Mouse (Mus musculus): ENCODE measurements around the gene Dlg2.
A peak's percentile ranks its signal among the peaks of the same experiment; 100 is the strongest.

The Dlg2 gene

GRCm38 (mm10) chr7:92034256-92034655 lies 1557.8 kb downstream of the Dlg2 start:
- DNase-seq (ENCODE audit: inconsistent age in 2 of 2, low spot score in 1 of 2) = no peak

DNA sequence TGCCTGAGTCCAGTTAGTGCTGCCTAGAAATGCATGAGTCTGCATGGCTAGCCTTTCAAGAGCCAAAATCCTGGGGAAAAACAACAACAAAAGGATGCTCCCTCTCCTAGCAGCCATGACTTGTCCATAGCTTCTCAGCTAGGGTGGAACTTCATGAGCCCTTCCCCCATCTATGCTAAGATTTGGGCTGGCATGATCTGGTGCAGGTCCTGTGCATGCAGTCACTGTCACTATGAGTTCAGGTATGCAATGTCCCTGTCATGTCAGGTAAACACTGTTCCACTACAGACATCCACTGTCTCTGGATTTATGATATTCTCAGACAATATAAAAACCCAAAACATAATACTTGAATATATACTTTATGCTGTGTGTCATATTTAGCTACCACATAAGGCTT lies 1563.7 kb downstream of the Dlg2 start:
- DNase-seq (ENCODE audit: inconsistent age in 2 of 2, low spot score in 1 of 2) = no peak

DNA sequence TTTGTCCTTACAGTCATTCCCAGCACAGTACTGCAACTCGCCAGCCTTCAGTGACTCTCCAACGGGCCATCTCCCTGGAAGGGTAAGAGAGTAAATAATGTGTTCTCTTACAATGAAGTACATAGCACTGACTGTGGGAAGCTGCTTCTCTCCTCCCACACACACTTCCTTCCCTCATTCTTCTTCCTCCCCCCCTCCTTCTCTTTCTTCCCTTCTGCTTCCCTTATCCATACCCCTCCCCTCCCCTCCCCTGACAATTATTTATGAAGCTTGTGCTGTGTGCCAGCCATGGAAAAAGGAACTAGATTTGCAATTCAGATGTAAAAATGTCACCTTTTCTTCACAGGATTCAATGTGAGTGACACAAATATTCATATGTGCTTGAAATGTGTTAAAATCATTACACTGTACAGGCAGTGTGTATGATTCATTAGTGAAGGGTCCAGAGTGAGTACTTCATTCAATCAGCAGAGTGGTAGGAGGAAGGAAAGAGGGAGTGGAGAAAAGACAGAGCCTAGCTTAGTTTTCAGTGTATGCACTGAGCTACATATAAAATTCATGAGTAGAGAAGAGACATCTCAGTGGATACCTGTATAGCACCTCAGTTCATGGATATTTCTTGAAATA lies 1564.4 kb downstream of the Dlg2 start:
- no peak for DNase-seq (ENCODE audit: inconsistent age in 2 of 2, low spot score in 1 of 2)

DNA sequence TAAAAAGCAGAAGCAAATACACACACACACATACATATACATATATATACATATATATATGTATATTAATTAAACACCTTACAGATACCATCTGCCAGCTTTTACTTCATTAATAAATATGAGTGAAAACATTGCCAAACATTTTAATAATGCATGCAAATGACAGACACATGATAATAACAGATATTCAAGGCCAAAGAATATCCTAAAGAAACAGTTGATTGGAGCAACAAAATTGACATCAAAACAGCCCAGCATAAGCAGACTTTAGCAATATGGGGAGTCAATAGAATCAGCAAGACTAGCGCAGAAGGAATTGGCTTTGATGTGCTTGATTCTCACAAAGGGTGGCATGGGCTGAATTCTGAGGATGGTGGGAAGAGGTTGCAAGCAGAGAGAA lies 1568.5 kb downstream of the Dlg2 start:
- no peak for DNase-seq (ENCODE audit: inconsistent age in 2 of 2, low spot score in 1 of 2)

- no peak for DNase-seq (ENCODE audit: inconsistent age in 2 of 2, low spot score in 1 of 2)
Measured at GRCm38 (mm10) chr7:92047271-92047670, 1570.8 kb downstream of the Dlg2 start.

DNA sequence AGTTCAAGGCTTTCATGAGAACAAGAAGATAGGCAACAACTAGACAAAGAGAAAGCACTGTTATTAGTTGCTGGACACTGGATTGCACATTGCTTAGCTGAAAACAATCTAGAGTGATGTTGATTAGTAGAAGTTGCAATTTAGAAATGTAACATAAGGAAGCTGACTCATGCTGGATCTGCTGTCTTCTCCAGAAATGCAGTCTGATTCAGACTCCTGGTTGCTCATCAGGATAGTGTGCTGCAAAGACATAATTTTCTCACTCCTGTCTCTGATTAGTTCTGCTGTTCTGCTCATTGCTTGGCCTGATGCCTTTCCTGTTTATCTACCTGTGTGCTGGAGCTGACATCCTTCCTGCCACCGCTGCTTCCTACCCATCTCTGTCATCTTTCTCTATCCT lies 1572.4 kb downstream of the Dlg2 start:
- peak in 1 of 2 experiments; percentile 37 for DNase-seq (ENCODE audit: inconsistent age in 2 of 2, low spot score in 1 of 2)

DNA sequence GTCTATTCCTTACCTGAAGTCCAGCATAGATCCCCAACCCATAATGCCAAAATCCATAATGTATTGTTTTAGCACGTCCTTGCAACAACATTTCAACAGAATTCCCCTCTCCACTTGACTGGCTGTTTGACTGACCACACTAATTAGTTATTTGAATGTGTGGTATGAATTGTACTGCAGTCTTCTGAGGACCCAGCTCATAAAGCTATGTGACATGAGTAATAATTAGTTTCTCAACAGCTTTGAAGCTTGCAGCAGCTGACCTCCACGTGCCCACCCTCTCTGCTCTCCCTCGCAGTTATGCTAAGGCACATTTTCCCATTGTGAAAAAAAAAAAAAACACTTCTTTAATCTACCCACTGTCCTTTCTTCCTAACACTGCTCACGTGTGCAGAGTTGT lies 1590.4 kb downstream of the Dlg2 start:
- no peak for DNase-seq (ENCODE audit: inconsistent age in 2 of 2, low spot score in 1 of 2)

DNA sequence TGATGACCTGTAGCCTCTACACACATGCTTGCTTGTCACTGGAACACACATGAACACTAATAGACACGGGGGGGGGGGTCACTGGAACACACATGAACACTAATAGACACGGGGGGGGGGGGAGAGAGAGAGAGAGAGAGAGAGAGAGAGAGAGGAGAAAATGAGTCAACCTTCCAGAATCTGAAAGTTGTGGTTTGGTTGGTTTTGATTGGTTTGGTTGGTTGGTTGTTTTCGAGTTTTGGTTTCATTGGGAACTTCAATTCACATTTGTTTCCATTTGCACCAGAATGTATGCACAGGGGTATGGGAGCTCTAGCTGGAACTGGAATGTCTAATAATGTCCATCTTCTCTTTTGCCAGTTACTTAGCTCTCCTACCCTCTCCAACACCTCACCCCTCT lies 1611.0 kb downstream of the Dlg2 start:
- DNase-seq (ENCODE audit: inconsistent age in 2 of 2, low spot score in 1 of 2) = no peak

DNA sequence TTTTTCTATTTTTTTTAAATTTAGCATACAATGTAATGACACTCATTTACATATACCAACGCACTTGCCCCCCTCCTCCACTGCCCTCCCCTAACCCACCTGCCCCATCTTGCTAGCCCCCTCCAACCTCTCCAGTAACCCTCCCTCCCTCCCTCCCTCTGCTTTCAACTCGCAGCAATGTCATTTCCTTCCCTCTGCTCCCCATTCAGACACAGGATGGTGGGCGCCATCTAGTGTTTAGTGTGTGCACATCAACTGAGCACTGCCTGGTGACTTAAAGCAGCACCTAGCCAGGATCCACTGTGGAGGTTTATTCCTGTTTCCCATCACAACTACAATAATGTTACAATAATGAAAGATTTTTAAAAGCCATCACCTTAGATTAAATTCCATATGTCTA lies 1617.4 kb downstream of the Dlg2 start:
- DNase-seq (ENCODE audit: inconsistent age in 2 of 2, low spot score in 1 of 2) = peak; percentile 66 to 84

- no peak for DNase-seq (ENCODE audit: inconsistent age in 2 of 2, low spot score in 1 of 2)
Measured at GRCm38 (mm10) chr7:92095198-92095597, 1618.7 kb downstream of the Dlg2 start.

- DNase-seq (ENCODE audit: inconsistent age in 2 of 2, low spot score in 1 of 2) = no peak
Measured at GRCm38 (mm10) chr7:92100847-92101246, 1624.4 kb downstream of the Dlg2 start.

- DNase-seq (ENCODE audit: inconsistent age in 2 of 2, low spot score in 1 of 2) = peak; percentile 38 to 83
Measured at GRCm38 (mm10) chr7:92102892-92103543, 1626.5 kb downstream of the Dlg2 start.

- DNase-seq (ENCODE audit: inconsistent age in 2 of 2, low spot score in 1 of 2) = no peak
Measured at GRCm38 (mm10) chr7:92105477-92105876, 1629.0 kb downstream of the Dlg2 start.

DNA sequence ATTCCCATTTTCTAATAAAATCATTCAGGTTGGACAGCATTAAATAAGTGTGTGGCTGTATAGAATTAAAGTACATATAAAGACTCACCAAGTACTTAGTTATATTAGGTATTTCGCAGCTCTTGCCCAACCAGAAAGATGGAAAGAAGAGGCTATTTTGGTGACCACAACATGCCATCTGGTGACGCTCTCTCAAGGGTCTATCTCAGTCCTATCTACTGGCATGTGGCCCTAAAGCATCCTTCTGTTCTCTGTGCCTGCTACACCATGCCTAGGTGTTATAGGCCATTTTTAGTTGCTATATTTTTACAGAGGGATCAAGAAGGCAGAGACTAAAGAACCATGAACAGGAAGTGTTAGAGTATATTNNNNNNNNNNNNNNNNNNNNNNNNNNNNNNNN lies 1629.5 kb downstream of the Dlg2 start:
- no peak for DNase-seq (ENCODE audit: inconsistent age in 2 of 2, low spot score in 1 of 2)

GRCm38 (mm10) chr7:92113065-92113464 lies 1636.6 kb downstream of the Dlg2 start:
- DNase-seq (ENCODE audit: inconsistent age in 2 of 2, low spot score in 1 of 2) = no peak

- DNase-seq (ENCODE audit: inconsistent age in 2 of 2, low spot score in 1 of 2) = peak; percentile 27 to 69
Measured at GRCm38 (mm10) chr7:92115237-92115871, 1638.9 kb downstream of the Dlg2 start.

- DNase-seq (ENCODE audit: inconsistent age in 2 of 2, low spot score in 1 of 2) = no peak
Measured at GRCm38 (mm10) chr7:92123276-92123675, 1646.8 kb downstream of the Dlg2 start.

- DNase-seq (ENCODE audit: inconsistent age in 2 of 2, low spot score in 1 of 2) = peak in 1 of 2 experiments; percentile 36
Measured at GRCm38 (mm10) chr7:92125886-92126285, 1649.4 kb downstream of the Dlg2 start.

DNA sequence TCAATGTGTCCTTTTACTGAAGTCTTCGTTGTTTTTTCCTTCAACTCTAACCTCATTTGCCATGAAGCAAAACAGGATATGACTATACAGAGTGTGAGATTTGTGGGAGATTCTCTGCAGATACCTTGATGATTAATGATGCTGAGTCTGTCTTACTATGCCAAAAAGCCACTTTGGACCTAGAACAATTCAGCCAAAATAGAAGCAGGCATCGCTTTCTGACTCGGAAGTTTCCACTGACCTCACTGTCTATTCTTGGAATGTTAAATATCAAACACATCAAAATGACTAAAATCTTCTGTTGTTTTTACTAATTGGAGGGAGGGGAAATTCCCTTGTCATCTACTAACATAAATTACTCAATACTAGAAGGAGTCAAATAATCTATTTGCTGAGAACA lies 1657.8 kb downstream of the Dlg2 start:
- peak in 1 of 2 experiments; percentile 52 for DNase-seq (ENCODE audit: inconsistent age in 2 of 2, low spot score in 1 of 2)

DNA sequence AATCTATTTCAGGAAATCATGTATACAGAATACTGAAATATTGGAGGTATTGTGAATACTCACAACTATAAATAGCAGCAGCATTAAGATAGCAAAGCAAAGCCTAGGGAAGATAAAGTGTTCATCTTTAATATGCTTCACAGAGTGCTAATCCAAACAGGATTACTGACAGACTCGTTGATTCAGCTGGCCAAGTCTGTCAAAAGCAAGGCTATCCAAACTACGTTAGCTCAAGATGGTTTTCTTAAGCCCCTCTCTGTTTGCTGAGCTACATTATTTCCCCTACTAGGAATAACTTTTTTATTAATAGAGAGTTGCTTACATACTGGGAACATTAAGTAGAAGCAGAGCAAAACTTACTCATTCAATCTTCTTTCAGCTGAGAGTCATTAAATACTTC lies 1659.2 kb downstream of the Dlg2 start:
- DNase-seq (ENCODE audit: inconsistent age in 2 of 2, low spot score in 1 of 2) = peak in 1 of 2 experiments; percentile 17

GRCm38 (mm10) chr7:92140051-92140817 lies 1663.8 kb downstream of the Dlg2 start:
- DNase-seq (ENCODE audit: inconsistent age in 2 of 2, low spot score in 1 of 2) = peak in 1 of 2 experiments; percentile 15

GRCm38 (mm10) chr7:92147499-92147898 lies 1671.0 kb downstream of the Dlg2 start:
- DNase-seq (ENCODE audit: inconsistent age in 2 of 2, low spot score in 1 of 2) = no peak

Data from adrenal gland, adult (tissue).